Mouse (Mus musculus): Measurements from ENCODE around the gene Ptp4a2. TPM values are rescaled to one million over a fixed set of nuclear protein-coding genes. Genes with fewer than 3 reads are reported as not detected.
A peak's percentile ranks its signal among the peaks of the same experiment; 100 is the strongest.

Ptp4a2 gene
- total and polyA plus RNA-seq, 3 experiments: 118 to 619 (median 119) TPM

- Histone ChIP-seq H3K79me2 (ENCODE audit: control insufficient read depth, insufficient read depth, low read length, poor library complexity) (peaks cover 85% of the 10 kb centered on the region), H3K36me3 (ENCODE audit: control insufficient read depth in 1 of 2, insufficient read depth in 2 of 2, low read length in 2 of 2) (peaks cover 8 to 67% of the 10 kb centered on the region in 2 experiments), H3K27me3 (ENCODE audit: control insufficient read depth in 1 of 2, insufficient read depth in 2 of 2, low read length in 2 of 2) (no peaks in the 10 kb centered on the region), H3K9ac (ENCODE audit: control insufficient read depth, low read depth, low read length, poor library complexity, severe bottlenecking) (no peak overlapping the region), H3K4me3 (ENCODE audit: control insufficient read depth in 1 of 2, insufficient read depth in 1 of 2, low read depth in 2 of 2, low read length in 2 of 2) (no peak overlapping the region), H3K27ac (ENCODE audit: control insufficient read depth, low read depth, low read length) (peak overlapping the region; percentile 56), H3K9me3 (replicated peaks; ENCODE audit: insufficient read depth, low read length) (no peaks in the 10 kb centered on the region), H3K4me1 (ENCODE audit: control insufficient read depth in 1 of 2, insufficient read depth in 2 of 2, low read length in 2 of 2) (peaks cover 22 to 30% of the 10 kb centered on the region in 2 experiments)
- TF ChIP-seq USF1 (IDR thresholded peaks at IDR 0.05; ENCODE audit: low read depth, low read length): no peak
- TF ChIP-seq ETS1 (IDR thresholded peaks at IDR 0.05; ENCODE audit: low read depth, low read length): peak; percentile 64
- peak; percentile 39 to 73 for TF ChIP-seq EP300 (IDR thresholded peaks at IDR 0.05; ENCODE audit: low read depth in 1 of 2, low read length in 2 of 2)
- 0 out of 2 replicates have a peak, but pooled peaks have one; percentile 6 for TF ChIP-seq TBP (IDR thresholded peaks at IDR 0.05; ENCODE audit: low read depth, low read length)
- TF ChIP-seq SIN3A (IDR thresholded peaks at IDR 0.05; ENCODE audit: low read length): peak; percentile 42; the same call in 1 of the 2 replicates
- TF ChIP-seq TCF12 (IDR thresholded peaks at IDR 0.05; ENCODE audit: low read depth, low read length): peak; percentile 84
- no peak for TF ChIP-seq E2F4 (IDR thresholded peaks at IDR 0.05; ENCODE audit: borderline replicate concordance, low read depth, low read length)
- peak; percentile 59 for TF ChIP-seq GATA1 (IDR thresholded peaks at IDR 0.05; ENCODE audit: low read depth, low read length)
- peak; percentile 51 for TF ChIP-seq TAL1 (IDR thresholded peaks at IDR 0.05; ENCODE audit: low read length)
- peak in 1 of 2 experiments; percentile 18; a peak in 1 of 4 replicates for TF ChIP-seq POLR2A (IDR thresholded peaks at IDR 0.05; ENCODE audit: control insufficient read depth in 1 of 2, insufficient read depth in 1 of 2, low read depth in 1 of 2, low read length in 2 of 2, poor library complexity in 1 of 2)
- peak; percentile 44 for DNase-seq (ENCODE audit: low read depth, low spot score)
Observed at GRCm38 (mm10) chr4:129830343-129830944, 19.4 kb downstream of the Ptp4a2 start.

GRCm38 (mm10) chr4:129834581-129834980 lies 23.6 kb downstream of the Ptp4a2 start:
- DNase-seq (ENCODE audit: low read depth, low spot score): no peak
- TF ChIP-seq ELF1 (IDR thresholded peaks at IDR 0.05; ENCODE audit: low read depth, low read length) (no peak), ZNF384 (IDR thresholded peaks at IDR 0.05; ENCODE audit: low read depth, low read length) (no peak), TCF12 (IDR thresholded peaks at IDR 0.05; ENCODE audit: low read depth, low read length) (no peak), JUND (IDR thresholded peaks at IDR 0.05; ENCODE audit: low read depth, low read length) (no peak), TBP (IDR thresholded peaks at IDR 0.05; ENCODE audit: low read depth, low read length) (no peak), CTCF (IDR thresholded peaks at IDR 0.05 in 2 of 3, conservative IDR thresholded peaks at IDR 0.05 in 1 of 3; ENCODE audit: control insufficient read depth in 1 of 3, insufficient read depth in 1 of 3, low read depth in 2 of 3, low read length in 3 of 3, poor library complexity in 1 of 3, severe bottlenecking in 1 of 3) (no peak), RAD21 (IDR thresholded peaks at IDR 0.05; ENCODE audit: low read depth, low read length) (no peak), NRF1 (IDR thresholded peaks at IDR 0.05; ENCODE audit: insufficient read depth, low read depth, low read length, poor library complexity, severe bottlenecking) (no peak), USF2 (IDR thresholded peaks at IDR 0.05; ENCODE audit: borderline replicate concordance in 1 of 2, insufficient read depth in 1 of 2, low read depth in 1 of 2, low read length in 2 of 2) (no peak), EP300 (IDR thresholded peaks at IDR 0.05; ENCODE audit: low read depth in 1 of 2, low read length in 2 of 2) (no peak), MAFK (IDR thresholded peaks at IDR 0.05; ENCODE audit: borderline replicate concordance, low read depth, low read length) (no peak), RCOR1 (IDR thresholded peaks at IDR 0.05; ENCODE audit: low read depth, low read length) (no peak), POLR2AphosphoS2 (IDR thresholded peaks at IDR 0.05; ENCODE audit: low read length) (no peak), POLR2A (IDR thresholded peaks at IDR 0.05; ENCODE audit: control insufficient read depth in 1 of 2, insufficient read depth in 1 of 2, low read depth in 1 of 2, low read length in 2 of 2, poor library complexity in 1 of 2) (no peak), BHLHE40 (IDR thresholded peaks at IDR 0.05; ENCODE audit: borderline replicate concordance, low read depth, low read length) (no peak)
- Histone ChIP-seq H3K27ac (ENCODE audit: control insufficient read depth, low read depth, low read length) (no peak overlapping the region), H3K36me3 (ENCODE audit: control insufficient read depth in 1 of 2, insufficient read depth in 2 of 2, low read length in 2 of 2) (peaks cover 10 to 36% of the 10 kb centered on the region in 2 experiments), H3K9ac (ENCODE audit: control insufficient read depth, low read depth, low read length, poor library complexity, severe bottlenecking) (no peak overlapping the region), H3K9me3 (replicated peaks; ENCODE audit: insufficient read depth, low read length) (no peaks in the 10 kb centered on the region), H3K27me3 (ENCODE audit: control insufficient read depth in 1 of 2, insufficient read depth in 2 of 2, low read length in 2 of 2) (no peaks in the 10 kb centered on the region), H3K4me3 (ENCODE audit: control insufficient read depth in 1 of 2, insufficient read depth in 1 of 2, low read depth in 2 of 2, low read length in 2 of 2) (no peak overlapping the region), H3K4me1 (ENCODE audit: control insufficient read depth in 1 of 2, insufficient read depth in 2 of 2, low read length in 2 of 2) (peaks cover 10 to 20% of the 10 kb centered on the region in 2 experiments), H3K79me2 (ENCODE audit: control insufficient read depth, insufficient read depth, low read length, poor library complexity) (peaks cover 74% of the 10 kb centered on the region)
